Mouse (Mus musculus): ENCODE results near the gene Vpreb2. TPM values are rescaled to one million over a fixed set of nuclear protein-coding genes. Genes with fewer than 3 reads are reported as not detected.

Vpreb2 gene
- polyA plus RNA-seq, 1 experiment from 2014 or later: not detected

- Histone ChIP-seq H3K9ac (ENCODE audit: low read length) (no peak overlapping the region), H3K27me3 (ENCODE audit: control insufficient read depth, insufficient read depth, low read length) (no peaks in the 10 kb centered on the region), H3K4me1 (ENCODE audit: control insufficient read depth in 2 of 2, insufficient read depth in 2 of 2, low read length in 2 of 2) (no peaks in the 10 kb centered on the region), H3K4me3 (ENCODE audit: control insufficient read depth in 1 of 2, insufficient read depth in 1 of 2, low read depth in 1 of 2, low read length in 2 of 2) (no peak overlapping the region), H3K27ac (replicated peaks in 1 of 2; ENCODE audit: control insufficient read depth in 1 of 2, insufficient read depth in 1 of 2, low read depth in 2 of 2, low read length in 2 of 2) (no peak overlapping the region), H3K4me2 (ENCODE audit: low read length) (no peak overlapping the region), H3K36me3 (ENCODE audit: control insufficient read depth, insufficient read depth, low read length) (no peaks in the 10 kb centered on the region), H3K9me3 (ENCODE audit: control insufficient read depth, low read length) (no peaks in the 10 kb centered on the region)
- no peak for ATAC-seq (ENCODE audit: insufficient number of reproducible peaks, insufficient read depth, low FRiP score, low read depth)
- WGBS: 53% methylated on average over 2 of the region's 2 CpGs
Observed at GRCm38 (mm10) chr16:18027371-18027770, 47.1 kb downstream of the Vpreb2 start.

Other genes with a start within 250 kb of the Vpreb2 start
- 26.8 and 31.6 TPM in 2 replicates for gene Med15, start 247.5 kb upstream of the Vpreb2 start, polyA plus RNA-seq (2014; fragmentation: Nextera tagmentation; extraction: Ambion mirVana)
- 42.0 and 43.6 TPM in 2 replicates for gene Klhl22, start 220.8 kb upstream of the Vpreb2 start, polyA plus RNA-seq (2014; fragmentation: Nextera tagmentation; extraction: Ambion mirVana)
- 7.9 and 11.1 TPM in 2 replicates for gene Scarf2, start 183.1 kb upstream of the Vpreb2 start, polyA plus RNA-seq (2014; fragmentation: Nextera tagmentation; extraction: Ambion mirVana)
- gene B830017H08Rik, start 147.3 kb upstream of the Vpreb2 start, polyA plus RNA-seq (2014; fragmentation: Nextera tagmentation; extraction: Ambion mirVana): not detected in 2 replicates
- gene Car15, start 142.1 kb upstream of the Vpreb2 start, polyA plus RNA-seq (2014; fragmentation: Nextera tagmentation; extraction: Ambion mirVana): 1.0 and 1.3 TPM in 2 replicates
- 0.39 TPM in 1 of 2 replicates, not detected in the other for gene Gm20518, start 88.8 kb upstream of the Vpreb2 start, polyA plus RNA-seq (2014; fragmentation: Nextera tagmentation; extraction: Ambion mirVana)
- not detected in 2 replicates for gene Tssk1, start 86.2 kb upstream of the Vpreb2 start, polyA plus RNA-seq (2014; fragmentation: Nextera tagmentation; extraction: Ambion mirVana)
- 45.1 and 49.7 TPM in 2 replicates for gene Dgcr2, start 81.9 kb upstream of the Vpreb2 start, polyA plus RNA-seq (2014; fragmentation: Nextera tagmentation; extraction: Ambion mirVana)
- not detected in 2 replicates for gene Tssk2, start 81.8 kb upstream of the Vpreb2 start, polyA plus RNA-seq (2014; fragmentation: Nextera tagmentation; extraction: Ambion mirVana)
- gene Ess2, start 69.1 kb upstream of the Vpreb2 start, polyA plus RNA-seq (2014; fragmentation: Nextera tagmentation; extraction: Ambion mirVana): 25.0 and 27.4 TPM in 2 replicates
- gene Gsc2, start 65.4 kb upstream of the Vpreb2 start, polyA plus RNA-seq (2014; fragmentation: Nextera tagmentation; extraction: Ambion mirVana): not detected in 2 replicates
- 25.4 and 25.5 TPM in 2 replicates for gene Slc25a1, start 52.2 kb upstream of the Vpreb2 start, polyA plus RNA-seq (2014; fragmentation: Nextera tagmentation; extraction: Ambion mirVana)
- 58.5 and 64.2 TPM in 2 replicates for gene Dgcr6, start 72.4 kb downstream of the Vpreb2 start, polyA plus RNA-seq (2014; fragmentation: Nextera tagmentation; extraction: Ambion mirVana)
- gene Prodh, start 109.8 kb downstream of the Vpreb2 start, polyA plus RNA-seq (2014; fragmentation: Nextera tagmentation; extraction: Ambion mirVana): 6.9 and 7.4 TPM in 2 replicates
- gene Rtn4r, start 147.2 kb downstream of the Vpreb2 start, polyA plus RNA-seq (2014; fragmentation: Nextera tagmentation; extraction: Ambion mirVana): 0.43 and 1.00 TPM in 2 replicates
- 0.30 TPM in 1 of 2 replicates, not detected in the other for gene Ccdc188, start 237.5 kb downstream of the Vpreb2 start, polyA plus RNA-seq (2014; fragmentation: Nextera tagmentation; extraction: Ambion mirVana)